Comparison of ENCODE assay signal across 9 mouse cellular contexts in genomic region chr14:105815281-105815680, GRCm38 (mm10).
DNase-seq lines count a peak whose midpoint lies in the region; ATAC-seq and TF ChIP-seq lines count a peak whose summit lies in the region.
"Had no signal": no experiment of that assay in that cellular context is flagged by ENCODE, and none has a peak within 500 bp of the region (broad histone marks: within the 10 kb centered on the region; RNA-seq: fewer than 3 reads in every experiment).

No protein-coding gene starts in this region.

- no peaks in the 10 kb centered on the region for H3K36me3 ChIP-seq in heart, adult 2 months (ENCODE audit: control insufficient read depth, insufficient read depth, low read length)
- H3K36me3 ChIP-seq in intestine, embryonic 16.5 days (ENCODE audit: control insufficient read depth, insufficient read depth, low read length), result no peaks in the 10 kb centered on the region
- H3K36me3 ChIP-seq in macrophage (ENCODE audit: inconsistent target), result no peaks in the 10 kb centered on the region
- H3K36me3 ChIP-seq in stomach, postnatal 0 days (ENCODE audit: control insufficient read depth, insufficient read depth, low read length), result no peaks in the 10 kb centered on the region

- TF ChIP-seq CTCF in heart, adult 2 months (IDR thresholded peaks at IDR 0.05), result no peak
- no peak for TF ChIP-seq CTCF in stomach, postnatal 0 days (IDR thresholded peaks at IDR 0.05; ENCODE audit: low read depth)

- peak; percentile 76 for DNase-seq in heart, adult 11 months
- DNase-seq in heart, adult 2 months, result no peak
- peak; percentile 63 for DNase-seq in embryo, embryonic 11 days
- DNase-seq in stomach, postnatal 0 days (ENCODE audit: low spot score), result no peak
- DNase-seq in left cerebral cortex, adult 9 months (ENCODE audit: low spot score in 2 of 2), result no peak
- DNase-seq in T-cell, adult 2 months (ENCODE audit: low spot score), result no peak

- H3K4me2 ChIP-seq in intestine, embryonic 16.5 days (ENCODE audit: low read depth, low read length), result peak overlapping the region; percentile 53
- peak overlapping the region; percentile 50 for H3K4me2 ChIP-seq in stomach, postnatal 0 days (replicated peaks; ENCODE audit: low read depth)

- H3K4me1 ChIP-seq in heart, adult 2 months (ENCODE audit: control insufficient read depth, insufficient read depth, low read length), result no peaks in the 10 kb centered on the region
- no peaks in the 10 kb centered on the region for H3K4me1 ChIP-seq in intestine, embryonic 16.5 days (ENCODE audit: control insufficient read depth, insufficient read depth, low read length)
- H3K4me1 ChIP-seq in stomach, postnatal 0 days (replicated peaks; ENCODE audit: control insufficient read depth, insufficient read depth), result peaks cover 3% of the 10 kb centered on the region; the same call in 1 of the 2 replicates

- no peak overlapping the region for H3K9ac ChIP-seq in heart, adult 2 months (ENCODE audit: low read depth, low read length)
- H3K9ac ChIP-seq in intestine, embryonic 16.5 days (ENCODE audit: low read depth, low read length), result 0 out of 2 replicates have a peak overlapping the region, but pooled peaks have one; percentile 12
- H3K9ac ChIP-seq in stomach, postnatal 0 days (ENCODE audit: low read length), result no peak overlapping the region

- intact Hi-C loops in heart, adult 2 months (cut with DNase I), result no loop called here

- no peak for TF ChIP-seq POLR2A in heart, adult 2 months (IDR thresholded peaks at IDR 0.05; ENCODE audit: insufficient read depth, low read depth, low read length)

- no peak overlapping the region for H3K27ac ChIP-seq in heart, adult 2 months
- 0 out of 2 replicates have a peak overlapping the region, but pooled peaks have one; percentile 15 for H3K27ac ChIP-seq in intestine, embryonic 16.5 days (ENCODE audit: low read length)
- peak overlapping the region; percentile 48 for H3K27ac ChIP-seq in macrophage
- no peak overlapping the region for H3K27ac ChIP-seq in stomach, postnatal 0 days (replicated peaks)

- H3K79me2 ChIP-seq in heart, adult 2 months (replicated peaks; ENCODE audit: control insufficient read depth, insufficient read depth, low read length), result no peaks in the 10 kb centered on the region
- H3K79me2 ChIP-seq in macrophage (ENCODE audit: inconsistent target), result no peaks in the 10 kb centered on the region

- no peaks in the 10 kb centered on the region for H3K27me3 ChIP-seq in heart, adult 2 months (ENCODE audit: control insufficient read depth, insufficient read depth, low read length)
- H3K27me3 ChIP-seq in intestine, embryonic 16.5 days (replicated peaks; ENCODE audit: control insufficient read depth, insufficient read depth, low read length), result no peaks in the 10 kb centered on the region
- H3K27me3 ChIP-seq in stomach, postnatal 0 days (ENCODE audit: control insufficient read depth, insufficient read depth, low read length), result no peaks in the 10 kb centered on the region

- no peak for TF ChIP-seq EP300 in heart, adult 2 months (IDR thresholded peaks at IDR 0.05; ENCODE audit: insufficient read depth, low read depth, low read length)
- TF ChIP-seq EP300 in stomach, postnatal 0 days (optimal IDR thresholded peaks at IDR 0.05), result no peak

- WGBS in heart, adult 2 months, result 52% methylated on average over 12 of the region's 12 CpGs
- WGBS in intestine, embryonic 16.5 days, result 8% methylated on average over 12 of the region's 12 CpGs
- 2% methylated on average over 12 of the region's 12 CpGs for WGBS in macrophage (ENCODE audit: missing documents)
- WGBS in stomach, postnatal 0 days, result 10% methylated on average over 12 of the region's 12 CpGs

- H3K4me3 ChIP-seq in heart, adult 2 months, result no peak overlapping the region
- H3K4me3 ChIP-seq in intestine, embryonic 16.5 days (ENCODE audit: low read length), result peak overlapping the region; percentile 32
- peak overlapping the region; percentile 19; the same call in 1 of the 2 replicates for H3K4me3 ChIP-seq in macrophage (ENCODE audit: inconsistent target)
- peak overlapping the region; percentile 18 for H3K4me3 ChIP-seq in stomach, postnatal 0 days (ENCODE audit: low read depth, low read length)
- H3K4me3 ChIP-seq: erythroblast, embryonic 14.5 days had no signal

- peak; percentile 87 for ATAC-seq in intestine, embryonic 16.5 days
- no peak for ATAC-seq in stomach, postnatal 0 days (ENCODE audit: low FRiP score, low TSS enrichment)

- no peaks in the 10 kb centered on the region for H3K9me3 ChIP-seq in intestine, embryonic 16.5 days (ENCODE audit: control insufficient read depth, low read length)
- H3K9me3 ChIP-seq in stomach, postnatal 0 days (ENCODE audit: control insufficient read depth, low read length), result no peaks in the 10 kb centered on the region

Comparison
In these comparisons a context has a peak if more than half of its experiments do, and no peak if none do; other contexts are left out.
1. DNase-seq: peak in heart, adult 11 months (single experiment) and embryo, embryonic 11 days (single experiment); none in heart, adult 2 months (0 of 2), stomach, postnatal 0 days (single experiment), left cerebral cortex, adult 9 months (0 of 2) and T-cell, adult 2 months (single experiment).
2. H3K27ac ChIP-seq: peak in intestine, embryonic 16.5 days (single experiment) and macrophage (single experiment); none in heart, adult 2 months (single experiment) and stomach, postnatal 0 days (single experiment).